Mouse (Mus musculus) intestine, embryonic 14.5 days (tissue): Measurements from ENCODE around the gene Susd3. TPM values are rescaled to one million over a fixed set of nuclear protein-coding genes. Genes with fewer than 3 reads are reported as not detected.

Source experiments
- ATAC-seq: fragments of 200-750 bp; cut with Nextera tagmentation; replicated peaks from 2 replicates; pipeline ENCODE4 v1.8.0; 2017; ENCODE audit warnings: low read depth, moderate number of reproducible peaks, moderate TSS enrichment, moderate library complexity; ENCODE audit not compliant: low FRiP score, low TSS enrichment
- DNase-seq: peaks from one replicate; pipeline ENCODE4 v3.0.0-alpha.2; 2018; ENCODE audit warnings: low spot score
- H3K27ac ChIP-seq: fragments of 300-500 bp; sonication (generic); 2 replicates; pipeline ENCODE4 v1.5.1; 2014; ENCODE audit warnings: low read depth, mild to moderate bottlenecking, control low read depth
- H3K27me3 ChIP-seq: fragments of 300-500 bp; sonication (generic); replicated peaks from 2 replicates; pipeline ENCODE4 v1.6.1; 2014; ENCODE audit warnings: low read length, control low read depth; ENCODE audit not compliant: control insufficient read depth, insufficient read depth
- H3K36me3 ChIP-seq: fragments of 300-500 bp; sonication (generic); 2 replicates; pipeline ENCODE4 v1.6.1; 2014; ENCODE audit warnings: low read length, control low read depth; ENCODE audit not compliant: control insufficient read depth, insufficient read depth
- H3K4me1 ChIP-seq: fragments of 300-500 bp; sonication (generic); replicated peaks from 2 replicates; pipeline ENCODE4 v1.6.1; 2014; ENCODE audit warnings: low read length, control low read depth, mixed read lengths; ENCODE audit not compliant: control insufficient read depth, insufficient read depth
- H3K4me2 ChIP-seq: fragments of 300-500 bp; sonication (generic); 2 replicates; pipeline ENCODE4 v1.6.1; 2014; ENCODE audit warnings: low read length
- H3K4me3 ChIP-seq: fragments of 300-500 bp; sonication (generic); 2 replicates; pipeline ENCODE4 v1.5.1; 2014; ENCODE audit warnings: low read depth, low read length, control low read depth, mixed read lengths
- H3K9ac ChIP-seq: fragments of 300-500 bp; sonication (generic); 2 replicates; pipeline ENCODE4 v1.6.1; 2014; ENCODE audit warnings: mild to moderate bottlenecking, low read length
- H3K9me3 ChIP-seq: fragments of 300-500 bp; sonication (generic); 2 replicates; pipeline ENCODE4 v1.6.1; 2016; ENCODE audit warnings: low read length, control low read depth; ENCODE audit not compliant: control insufficient read depth
- WGBS: fragments of 180-500 bp; shearing (Covaris S2); extraction: QIAGEN DNeasy Blood & Tissue Kit; methylation state at CpG from one replicate; pipeline ENCODE4 v1.1.7; 2014; 5-methylcytosine and 5-hydroxymethylcytosine counted together
- polyA plus RNA-seq: library from polyadenylated mRNA; unstranded; fragments of >200 nt; fragmentation: Nextera tagmentation; extraction: Ambion mirVana; gene quantifications from 2 replicates; pipeline ENCODE4 v1.2.1, GENCODE M21; 2014

Susd3 gene
- polyA plus RNA-seq, 1 experiment from 2014 or later: 1.4 TPM

DNA sequence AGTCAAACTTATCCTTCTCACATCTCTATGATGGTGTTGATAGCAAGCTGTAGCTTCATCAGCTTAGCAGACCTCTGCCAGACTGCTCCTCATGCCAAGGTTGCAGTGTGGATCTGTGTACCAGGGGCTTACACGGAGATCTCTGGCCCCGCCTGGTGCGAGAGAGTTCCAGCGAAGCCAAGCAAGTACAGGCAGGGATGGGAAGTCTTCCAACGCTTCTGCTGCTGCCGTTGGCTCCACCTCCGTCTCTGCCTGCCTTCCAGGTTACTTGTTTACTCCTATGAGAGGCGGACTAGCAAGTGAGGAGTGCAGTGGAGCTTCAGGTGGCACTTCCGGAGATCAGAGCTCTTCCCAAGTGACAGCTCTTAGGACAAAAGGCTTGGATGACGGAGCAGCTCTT lies 24.2 kb downstream of the Susd3 start:
- Histone ChIP-seq H3K36me3 (no peaks in the 10 kb centered on the region), H3K4me3 (no peak overlapping the region), H3K27me3 (no peaks in the 10 kb centered on the region), H3K4me2 (0 out of 2 replicates have a peak overlapping the region, but pooled peaks have one; percentile 8), H3K9me3 (0 out of 2 replicates have a peak, but pooled peaks cover 3% of the 10 kb centered on the region), H3K27ac (no peak overlapping the region), H3K9ac (no peak overlapping the region), H3K4me1 (no peaks in the 10 kb centered on the region)
- ATAC-seq (no peak), DNase-seq (no peak)
- 10% methylated on average over 10 of the region's 10 CpGs for WGBS

DNA sequence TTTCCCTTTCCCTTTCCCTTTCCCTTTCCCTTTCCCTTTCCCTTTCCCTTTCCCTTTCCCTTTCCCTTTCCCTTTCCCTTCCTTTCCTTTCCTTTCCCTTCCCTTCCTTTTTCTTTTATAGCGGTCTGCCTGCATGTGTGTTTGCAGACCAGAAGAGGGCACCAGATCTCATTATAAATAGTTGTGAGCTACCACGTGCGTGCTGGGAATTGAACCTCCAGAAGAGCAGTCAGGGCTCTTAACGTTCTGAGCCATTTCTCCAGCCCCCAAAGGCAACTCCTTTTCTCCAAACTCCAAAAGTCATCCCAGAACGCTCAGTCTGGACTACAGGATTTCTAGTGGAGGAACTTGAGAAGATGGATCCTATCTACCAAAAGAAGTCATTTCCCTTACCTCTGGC lies 27.6 kb downstream of the Susd3 start:
- peaks cover 8% of the 10 kb centered on the region; the same call in 1 of the 2 replicates for H3K4me1 ChIP-seq
- DNase-seq (no peak), ATAC-seq (no peak)
- no peak overlapping the region for H3K4me3 ChIP-seq
- H3K9ac ChIP-seq: no peak overlapping the region
- H3K27ac ChIP-seq: no peak overlapping the region
- 0 out of 2 replicates have a peak, but pooled peaks cover 3% of the 10 kb centered on the region for H3K9me3 ChIP-seq
- H3K36me3 ChIP-seq: no peaks in the 10 kb centered on the region
- H3K4me2 ChIP-seq: no peak overlapping the region
- WGBS: 21% methylated on average over 5 of the region's 5 CpGs
- H3K27me3 ChIP-seq: no peaks in the 10 kb centered on the region

DNA sequence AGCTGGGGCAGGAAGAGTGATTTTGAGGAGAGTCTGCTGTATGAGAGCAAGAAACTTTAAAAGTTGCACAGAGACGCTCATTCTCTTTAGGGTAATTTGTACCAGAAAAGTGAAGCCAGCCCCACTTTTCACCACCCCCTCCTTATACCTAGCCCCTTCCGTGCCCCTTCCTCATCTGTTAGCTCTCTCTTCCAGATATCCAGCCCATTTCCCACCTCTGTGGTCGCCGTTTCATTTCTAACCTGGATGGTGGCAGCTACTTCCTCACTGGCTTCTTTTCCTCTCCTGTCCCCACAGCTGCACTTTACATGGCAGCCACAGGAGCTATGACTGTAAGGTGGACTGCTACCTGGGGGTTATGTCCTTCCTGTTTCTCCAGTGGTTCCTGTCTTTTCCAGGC lies 29.1 kb downstream of the Susd3 start:
- no peaks in the 10 kb centered on the region for H3K27me3 ChIP-seq

DNA sequence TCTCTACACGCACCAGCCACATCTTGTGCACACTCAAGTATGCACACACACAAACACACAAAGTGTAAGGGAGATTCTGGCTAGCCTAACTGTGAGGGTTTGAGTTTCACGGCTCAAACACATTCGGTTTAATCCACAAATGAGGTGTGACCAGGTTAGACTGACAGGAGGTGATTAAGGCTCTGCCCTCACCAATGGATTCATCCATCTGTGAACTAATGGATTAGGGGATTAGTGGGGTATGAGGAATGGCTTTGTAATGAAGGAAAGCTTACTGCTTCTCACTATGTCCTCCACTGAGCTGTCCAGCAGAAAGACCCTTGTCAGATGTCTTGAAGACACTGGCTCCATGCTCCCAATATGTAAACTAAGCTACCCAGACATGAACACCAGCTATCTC lies 29.9 kb downstream of the Susd3 start:
- DNase-seq (no peak), ATAC-seq (no peak)
- no peak overlapping the region for H3K4me2 ChIP-seq
- H3K27me3 ChIP-seq: no peaks in the 10 kb centered on the region
- H3K9me3 ChIP-seq: 0 out of 2 replicates have a peak, but pooled peaks cover 3% of the 10 kb centered on the region
- peaks cover 17% of the 10 kb centered on the region for H3K4me1 ChIP-seq
- no peak overlapping the region for H3K4me3 ChIP-seq
- no peak overlapping the region for H3K27ac ChIP-seq
- no peak overlapping the region for H3K9ac ChIP-seq
- 70% methylated on average over 3 of the region's 3 CpGs for WGBS
- H3K36me3 ChIP-seq: no peaks in the 10 kb centered on the region

More for the DNA sequence above, 29.1 kb downstream of the Susd3 start:
- no peak overlapping the region for H3K4me3 ChIP-seq
- H3K9ac ChIP-seq: no peak overlapping the region
- no peak for DNase-seq
- H3K36me3 ChIP-seq: no peaks in the 10 kb centered on the region
- ATAC-seq: no peak
- 83% methylated on average over 4 of the region's 4 CpGs for WGBS
- 0 out of 2 replicates have a peak, but pooled peaks cover 3% of the 10 kb centered on the region for H3K9me3 ChIP-seq
- no peak overlapping the region for H3K27ac ChIP-seq
- H3K4me1 ChIP-seq: peaks cover 13% of the 10 kb centered on the region; the same call in 1 of the 2 replicates
- H3K4me2 ChIP-seq: no peak overlapping the region

DNA sequence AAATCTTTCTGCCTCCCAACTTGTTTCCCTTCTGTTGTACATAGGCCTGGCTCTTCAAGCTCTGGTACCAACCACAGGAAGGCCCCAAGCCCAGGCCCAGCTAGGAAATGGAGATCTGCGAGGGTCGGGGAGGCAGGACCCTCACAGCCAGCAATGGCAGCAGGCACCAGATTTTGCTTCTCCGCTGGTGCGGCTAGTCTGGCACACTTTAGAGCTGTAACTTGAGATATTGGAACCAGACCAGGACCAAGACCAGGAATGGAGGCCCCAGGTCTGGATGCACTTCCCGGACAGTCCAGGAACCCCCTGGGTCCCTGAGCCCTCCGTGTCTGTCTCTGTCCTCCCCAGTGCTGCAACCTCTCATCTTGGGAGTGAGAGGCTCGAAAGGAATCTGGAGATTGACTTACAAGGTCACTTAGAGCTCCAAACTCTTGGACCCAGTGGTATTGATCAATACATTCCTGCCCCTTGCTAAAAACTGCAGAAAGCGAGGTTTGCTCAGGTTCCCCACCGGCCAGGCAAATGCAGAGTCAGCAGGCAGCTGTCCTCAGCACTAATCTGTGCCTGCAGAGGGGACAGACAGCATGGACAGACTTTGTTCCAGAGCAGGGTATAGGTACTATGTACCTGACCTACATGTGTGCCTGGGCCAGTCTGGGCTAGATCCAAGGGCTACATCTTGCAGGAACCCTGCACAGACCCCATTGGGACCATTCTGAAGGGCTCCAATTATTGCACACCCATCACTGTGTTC lies 31.5 kb downstream of the Susd3 start:
- Histone ChIP-seq H3K27me3 (no peaks in the 10 kb centered on the region), H3K4me2 (no peak overlapping the region), H3K4me3 (no peak overlapping the region; the same call in 1 of the 2 replicates), H3K9me3 (0 out of 2 replicates have a peak, but pooled peaks cover 3% of the 10 kb centered on the region), H3K27ac (no peak overlapping the region), H3K36me3 (no peaks in the 10 kb centered on the region), H3K9ac (no peak overlapping the region), H3K4me1 (peaks cover 19% of the 10 kb centered on the region)
- no peak for ATAC-seq
- 62% methylated on average over 9 of the region's 9 CpGs for WGBS
- DNase-seq: no peak

DNA sequence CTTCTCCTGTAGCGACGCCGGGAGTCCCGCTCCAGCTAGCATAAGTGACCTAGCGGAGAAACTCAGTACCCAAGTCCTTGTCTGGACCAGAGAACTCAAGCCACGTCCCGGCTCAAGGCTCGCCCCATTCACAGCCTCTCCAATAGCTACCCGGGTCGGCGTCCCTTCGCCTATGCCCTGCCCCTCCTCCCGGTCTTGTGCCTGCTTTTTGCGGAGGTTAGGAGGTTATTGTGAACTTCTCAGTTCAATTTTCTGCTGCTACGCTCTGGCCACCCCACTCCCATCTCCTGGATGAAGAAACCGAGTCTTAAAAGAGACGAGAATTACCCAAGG lies 32.3 kb downstream of the Susd3 start:
- ATAC-seq: peak; percentile 76; the same call in 1 of the 2 replicates
- Histone ChIP-seq H3K4me2 (peak overlapping the region; percentile 78), H3K27ac (peak overlapping the region; percentile 69; the same call in 1 of the 2 replicates), H3K9ac (peak overlapping the region; percentile 79), H3K27me3 (no peaks in the 10 kb centered on the region), H3K4me3 (peak overlapping the region; percentile 75), H3K9me3 (0 out of 2 replicates have a peak, but pooled peaks cover 3% of the 10 kb centered on the region), H3K36me3 (no peaks in the 10 kb centered on the region), H3K4me1 (peaks cover 26% of the 10 kb centered on the region)
- 5% methylated on average over 17 of the region's 17 CpGs for WGBS
- no peak for DNase-seq

DNA sequence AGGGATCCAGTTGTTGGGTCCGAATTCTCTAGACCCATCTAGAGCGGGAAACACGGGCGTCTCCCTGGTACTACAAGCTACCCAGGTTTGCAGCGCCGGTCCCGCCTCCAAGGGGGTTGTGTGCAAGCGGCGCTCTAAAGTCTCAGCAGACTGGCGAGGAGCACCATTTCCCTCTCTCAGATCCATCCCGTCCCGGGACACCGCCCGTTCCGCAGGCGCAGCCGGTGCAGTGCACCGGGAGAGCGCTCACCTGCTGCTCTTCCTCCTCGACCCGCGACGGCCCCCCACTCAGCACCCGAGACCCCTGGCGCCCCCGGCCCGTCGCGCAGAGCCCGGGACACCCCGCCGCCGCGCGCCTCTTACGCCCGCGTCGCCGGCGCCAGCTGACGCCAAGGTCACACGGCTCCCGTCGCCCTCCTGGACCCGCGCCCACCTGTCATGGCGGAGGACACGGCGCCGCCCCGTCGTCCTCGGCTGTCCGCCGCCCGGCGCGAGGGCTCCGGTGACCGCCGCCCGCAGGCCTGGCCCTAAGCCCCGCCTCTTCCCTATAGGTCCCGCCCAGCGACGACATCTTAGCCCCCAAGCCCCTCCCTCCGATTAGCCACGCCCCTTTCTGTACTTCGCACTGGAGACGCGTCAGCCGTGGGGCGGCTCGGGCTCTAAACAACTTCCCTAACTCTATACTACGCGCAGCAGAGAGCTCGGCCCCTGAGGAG lies 32.8 kb downstream of the Susd3 start, which contains the start of gene Card19:
Gene Card19 (minus strand): TSS at position 534 of the 716 bp plus-strand sequence.
- DNase-seq (peak; percentile 97), ATAC-seq (peak; percentile 90)
- Histone ChIP-seq H3K9ac (peak within 1 kb of the TSS; percentile 79), H3K9me3 (no peaks in the 10 kb centered on the region), H3K27me3 (no peaks in the 10 kb centered on the region), H3K4me2 (peak within 1 kb of the TSS; percentile 78), H3K4me3 (peak within 1 kb of the TSS; percentile 75), H3K4me1 (peaks cover 26% of the 10 kb centered on the region), H3K36me3 (no peaks in the 10 kb centered on the region), H3K27ac (peak within 1 kb of the TSS; percentile 69; the same call in 1 of the 2 replicates)
- WGBS: under 1% methylated on average over 72 of the region's 78 CpGs

DNA sequence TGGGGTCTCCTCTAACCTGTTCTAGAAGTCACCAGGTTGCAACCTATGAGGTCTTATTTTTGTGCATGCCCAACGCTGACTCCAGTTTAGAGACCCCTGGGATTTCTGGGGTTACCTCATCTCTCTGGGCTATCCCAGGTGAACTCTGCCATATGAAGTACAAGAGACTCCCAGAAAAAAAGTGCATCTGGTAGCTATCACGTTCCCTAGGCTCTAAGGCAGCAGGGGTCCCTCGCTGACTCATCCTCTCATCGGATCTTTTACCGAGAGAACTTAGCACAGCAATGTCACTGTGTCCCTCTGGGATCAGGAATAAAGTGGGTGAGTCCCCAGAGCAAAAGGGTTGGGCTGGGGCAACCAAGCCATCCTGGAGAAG lies 33.4 kb downstream of the Susd3 start:
- 0 out of 2 replicates have a peak overlapping the region, but pooled peaks have one; percentile 69 for H3K27ac ChIP-seq
- ATAC-seq: peak; percentile 11; the same call in 1 of the 2 replicates
- 12% methylated on average over 5 of the region's 5 CpGs for WGBS

More for the DNA sequence above, 33.4 kb downstream of the Susd3 start:
- peak overlapping the region; percentile 79 for H3K9ac ChIP-seq
- peaks cover 26% of the 10 kb centered on the region for H3K4me1 ChIP-seq
- H3K36me3 ChIP-seq: no peaks in the 10 kb centered on the region
- H3K9me3 ChIP-seq: no peaks in the 10 kb centered on the region
- peak overlapping the region; percentile 78 for H3K4me2 ChIP-seq
- no peak for DNase-seq
- no peaks in the 10 kb centered on the region for H3K27me3 ChIP-seq
- peak overlapping the region; percentile 75 for H3K4me3 ChIP-seq
